Mouse (Mus musculus) testis, adult 2 months (tissue): ENCODE measurements around the gene Lpar6. TPM values are rescaled to one million over a fixed set of nuclear protein-coding genes. Genes with fewer than 3 reads are reported as not detected.

ENCODE experiments used
- H3K27ac ChIP-seq: fragments of 200-500 bp; 2 replicates; pipeline ENCODE4 v1.5.1; 2012; ENCODE audit warnings: low read depth, low read length; ENCODE audit not compliant: control insufficient read depth, insufficient read depth
- H3K27me3 ChIP-seq: fragments of 200-500 bp; 2 replicates; pipeline ENCODE4 v1.6.1; 2012; ENCODE audit warnings: mild to moderate bottlenecking, low read length, moderate library complexity; ENCODE audit not compliant: control insufficient read depth, insufficient read depth
- H3K36me3 ChIP-seq: fragments of 200-500 bp; 2 replicates; pipeline ENCODE4 v1.6.1; 2012; ENCODE audit warnings: mild to moderate bottlenecking, low read length; ENCODE audit not compliant: control insufficient read depth, insufficient read depth
- H3K4me1 ChIP-seq: fragments of 200-500 bp; 2 replicates; pipeline ENCODE4 v1.6.1; 2012; ENCODE audit warnings: low read length; ENCODE audit not compliant: control insufficient read depth, insufficient read depth
- H3K4me3 ChIP-seq: fragments of 200-500 bp; 2 replicates; pipeline ENCODE4 v1.5.1; 2012; ENCODE audit warnings: low read depth, mild to moderate bottlenecking, low read length, moderate library complexity, mixed read lengths; ENCODE audit not compliant: control insufficient read depth
- CTCF ChIP-seq: fragments of 200-500 bp; IDR thresholded peaks from 2 replicates; pipeline ENCODE4 v1.5.1; 2012; ENCODE audit warnings: low read depth, mild to moderate bottlenecking, inconsistent platforms, low read length, moderate library complexity; ENCODE audit not compliant: control insufficient read depth, insufficient read depth, insufficient replicate concordance
- POLR2A ChIP-seq: fragments of 200-500 bp; IDR thresholded peaks from 2 replicates; pipeline ENCODE4 v1.6.1; 2012; ENCODE audit warnings: low read depth, mild to moderate bottlenecking, inconsistent platforms, low read length, moderate library complexity; ENCODE audit not compliant: control insufficient read depth
- polyA plus RNA-seq: library from polyadenylated mRNA; depleted of rRNA; stranded (reverse); fragments of >200 nt; gene quantifications from 2 replicates; pipeline ENCODE4 v1.2.3, GENCODE M21; 2012

Gene Lpar6
- polyA plus RNA-seq, 1 experiment = 0.30 TPM

GRCm38 (mm10) chr14:73217062-73217461 lies 20.6 kb upstream of the Lpar6 start:
- Histone ChIP-seq H3K27me3 (no peaks in the 10 kb centered on the region), H3K27ac (no peak overlapping the region), H3K36me3 (no peaks in the 10 kb centered on the region), H3K4me1 (no peaks in the 10 kb centered on the region), H3K4me3 (no peak overlapping the region)
- no peak for TF ChIP-seq POLR2A
- TF ChIP-seq CTCF = no peak

- Histone ChIP-seq H3K27ac (no peak overlapping the region), H3K4me3 (no peak overlapping the region), H3K4me1 (no peaks in the 10 kb centered on the region), H3K36me3 (no peaks in the 10 kb centered on the region), H3K27me3 (no peaks in the 10 kb centered on the region)
- TF ChIP-seq CTCF = no peak
- TF ChIP-seq POLR2A = no peak
Measured at GRCm38 (mm10) chr14:73222316-73222970, 15.3 kb upstream of the Lpar6 start.

- Histone ChIP-seq H3K4me3 (no peak overlapping the region), H3K4me1 (no peaks in the 10 kb centered on the region), H3K27ac (no peak overlapping the region), H3K27me3 (no peaks in the 10 kb centered on the region), H3K36me3 (no peaks in the 10 kb centered on the region)
- TF ChIP-seq CTCF (no peak), POLR2A (no peak)
Measured at GRCm38 (mm10) chr14:73226346-73226745, 11.3 kb upstream of the Lpar6 start.

- H3K4me3 ChIP-seq = no peak overlapping the region
- no peak for TF ChIP-seq CTCF
- TF ChIP-seq POLR2A = no peak
- no peak overlapping the region for H3K27ac ChIP-seq
- no peaks in the 10 kb centered on the region for H3K4me1 ChIP-seq
- no peaks in the 10 kb centered on the region for H3K36me3 ChIP-seq
- no peaks in the 10 kb centered on the region for H3K27me3 ChIP-seq
Measured at GRCm38 (mm10) chr14:73226849-73227248, 10.8 kb upstream of the Lpar6 start.

- H3K27me3 ChIP-seq = no peaks in the 10 kb centered on the region
- no peaks in the 10 kb centered on the region for H3K36me3 ChIP-seq
- H3K4me1 ChIP-seq = no peaks in the 10 kb centered on the region
- TF ChIP-seq CTCF = no peak
- no peak overlapping the region for H3K27ac ChIP-seq
- H3K4me3 ChIP-seq = no peak overlapping the region
Measured at GRCm38 (mm10) chr14:73231286-73231982, 6.3 kb upstream of the Lpar6 start.

GRCm38 (mm10) chr14:73234468-73235031 lies 3.1 kb upstream of the Lpar6 start:
- H3K27ac ChIP-seq = no peak overlapping the region
- no peaks in the 10 kb centered on the region for H3K4me1 ChIP-seq
- TF ChIP-seq POLR2A = no peak
- TF ChIP-seq CTCF = no peak
- H3K4me3 ChIP-seq = no peak overlapping the region
- H3K36me3 ChIP-seq = no peaks in the 10 kb centered on the region
- H3K27me3 ChIP-seq = no peaks in the 10 kb centered on the region

GRCm38 (mm10) chr14:73238498-73239250 lies 979 bp downstream of the Lpar6 start:
- TF ChIP-seq POLR2A (no peak), CTCF (no peak)
- Histone ChIP-seq H3K27ac (no peak overlapping the region), H3K4me3 (peak overlapping the region; percentile 17; the same call in 1 of the 2 replicates), H3K27me3 (no peaks in the 10 kb centered on the region), H3K36me3 (no peaks in the 10 kb centered on the region), H3K4me1 (no peaks in the 10 kb centered on the region)
